Mouse (Mus musculus) adrenal gland, adult 18-20 months (tissue): ENCODE measurements around the gene Nrsn2. TPM values are rescaled to one million over a fixed set of nuclear protein-coding genes. Genes with fewer than 3 reads are reported as not detected.
"Not testable (repeated sequence)": the region's sequence is repeated elsewhere in the genome, so short reads cannot be mapped to it uniquely, and the experiment has no call there.

ENCODE experiments used
- DNase-seq, 2 experiments: peaks; one replicate each; pipeline ENCODE4 v3.0.0; 2021 to 2022; ENCODE audit warnings: low spot score in 2 of 2
- total RNA-seq, 2 experiments: library from RNA; stranded (reverse); gene quantifications; 1 replicate in 1 of 2; 2 replicates in 1 of 2; pipeline ENCODE4 v1.2.3; 2021

Nrsn2 gene
- total RNA-seq, 2 experiments from 2014 or later: 5.8 to 6.7 TPM

DNA sequence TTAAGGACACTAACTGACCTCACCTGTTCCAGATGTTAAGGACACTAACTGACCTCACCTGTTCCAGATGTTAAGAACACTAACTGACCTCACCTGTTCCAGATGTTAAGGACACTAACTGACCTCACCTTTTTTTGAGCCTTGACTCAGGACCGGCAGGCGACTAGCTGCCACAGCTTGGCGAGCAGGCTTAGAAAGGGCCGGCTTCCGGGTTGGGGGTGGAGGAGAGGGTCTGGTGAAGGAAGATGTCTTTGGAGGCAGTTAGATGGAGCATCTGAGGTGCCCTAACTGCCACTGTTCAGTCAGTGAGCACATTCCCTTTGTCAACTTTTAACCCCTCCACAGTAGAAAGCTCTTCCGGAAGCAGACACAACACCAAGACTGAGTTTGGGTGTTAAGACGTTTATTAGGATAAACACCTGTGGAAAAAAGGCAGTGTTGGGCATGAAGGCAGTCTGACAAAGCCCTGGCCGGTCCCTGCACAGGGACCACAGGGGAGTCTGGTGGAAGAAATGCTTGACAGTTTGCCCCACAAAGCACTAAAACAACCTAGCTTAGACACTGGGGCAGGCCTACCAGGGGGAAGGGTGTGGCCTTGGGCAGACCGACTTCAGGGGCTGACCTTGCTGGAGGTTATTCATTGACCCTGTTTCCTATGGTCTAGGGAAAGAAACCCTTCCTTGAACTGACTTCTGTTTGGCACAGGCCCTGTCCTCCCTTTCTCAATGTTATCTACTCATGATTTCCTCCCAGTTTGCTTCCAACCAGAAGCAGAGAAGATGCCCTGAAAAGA lies 17.0 kb upstream of the Nrsn2 start:
- DNase-seq: no peak

GRCm38 (mm10) chr2:152392786-152393185 lies 16.3 kb upstream of the Nrsn2 start:
- no peak for DNase-seq

- DNase-seq: no peak
These were observed 7.8 kb upstream of the Nrsn2 start for GRCm38 (mm10) chr2:152384191-152384590.

- DNase-seq: no peak
These were observed 640 bp downstream of the Nrsn2 start for GRCm38 (mm10) chr2:152375652-152376344.

DNA sequence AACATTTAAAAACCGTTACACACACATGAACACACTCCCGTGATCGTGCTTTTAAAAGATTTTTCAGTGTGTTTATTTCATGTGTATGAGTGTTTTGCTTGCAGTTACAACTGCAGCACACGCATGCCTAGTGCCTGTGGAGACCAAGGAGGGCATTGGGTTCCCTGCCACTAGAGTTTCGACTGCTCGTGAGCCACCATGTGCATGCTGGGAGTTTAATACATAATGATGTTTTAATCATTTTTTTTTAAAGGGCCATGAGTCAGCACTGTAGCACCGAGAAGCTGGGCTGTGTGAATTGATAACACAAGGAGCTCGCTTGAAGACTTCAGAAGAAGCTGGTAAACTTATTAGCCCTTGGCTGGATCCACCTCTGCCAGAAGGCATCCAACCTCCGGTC lies 2.9 kb downstream of the Nrsn2 start:
- DNase-seq: no peak

DNA sequence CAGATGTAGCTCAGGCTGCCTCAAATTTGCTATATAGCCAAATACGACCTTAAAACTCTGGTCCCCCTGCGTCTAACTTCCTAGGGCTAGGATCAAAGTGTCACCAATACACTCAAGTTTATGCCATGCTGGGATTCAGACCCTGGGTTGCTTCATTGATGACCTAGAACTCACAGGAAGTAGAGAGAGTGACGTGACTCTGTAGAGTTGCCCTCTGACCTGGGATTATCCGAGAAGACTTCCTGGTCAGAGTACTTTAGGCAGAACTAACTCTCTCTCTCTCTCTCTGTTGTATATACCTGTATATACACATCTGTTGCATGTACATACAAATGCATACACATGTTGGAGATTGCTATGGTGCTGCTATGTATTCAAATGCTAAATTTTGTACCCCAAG lies 3.8 kb downstream of the Nrsn2 start:
- no peak for DNase-seq

- no peak for DNase-seq
These were observed 4.3 kb downstream of the Nrsn2 start for GRCm38 (mm10) chr2:152372104-152372503.

DNA sequence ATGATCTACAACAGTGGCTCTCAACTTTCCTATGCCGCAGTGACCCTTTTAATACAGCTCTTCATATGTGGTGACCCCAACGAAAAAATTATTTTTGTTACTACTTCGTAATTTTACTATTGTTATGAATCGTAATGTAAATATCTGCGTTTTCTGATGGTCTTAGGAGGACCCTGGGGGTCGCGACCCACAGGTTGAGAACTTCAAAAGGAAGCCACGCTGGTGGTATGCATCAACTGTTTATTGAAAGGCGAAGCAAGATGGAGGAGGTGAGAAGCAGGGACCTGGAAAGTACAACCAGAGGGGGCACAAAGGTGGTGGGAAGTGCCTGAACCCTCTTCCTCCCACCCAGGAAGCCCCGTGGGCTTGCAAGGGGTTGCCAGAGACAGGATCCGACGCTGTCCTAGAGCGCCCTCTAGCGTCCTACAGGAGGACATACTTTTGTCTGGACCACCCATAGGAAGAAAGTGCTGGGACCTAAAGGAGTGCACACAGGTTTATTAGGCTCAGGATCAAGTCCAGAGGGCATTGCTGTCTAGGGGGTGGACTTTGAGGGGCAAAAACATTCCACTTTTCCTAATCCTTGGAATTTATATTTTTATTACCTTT lies 7.8 kb downstream of the Nrsn2 start:
- DNase-seq: peak; percentile 51 to 58

DNA sequence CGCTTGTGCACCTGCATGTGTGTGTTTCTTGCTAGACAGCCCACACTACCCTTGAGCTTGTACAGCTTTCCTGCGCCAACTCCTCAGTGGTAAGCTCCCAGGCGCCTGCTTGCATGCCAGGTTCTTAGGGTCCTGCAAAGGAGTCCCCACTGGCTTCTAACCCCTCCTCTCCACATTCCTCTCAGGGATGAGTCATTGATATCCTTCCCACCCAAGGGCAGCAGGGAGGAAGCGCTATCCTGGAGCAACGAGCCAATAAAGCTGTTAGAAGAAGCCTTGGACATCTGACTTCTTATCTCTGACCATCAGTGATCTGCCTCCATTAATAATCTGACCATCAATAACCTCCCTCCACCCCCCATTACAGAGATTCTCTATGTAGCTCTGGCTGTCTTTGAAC lies 8.5 kb downstream of the Nrsn2 start:
- DNase-seq: no peak

DNA sequence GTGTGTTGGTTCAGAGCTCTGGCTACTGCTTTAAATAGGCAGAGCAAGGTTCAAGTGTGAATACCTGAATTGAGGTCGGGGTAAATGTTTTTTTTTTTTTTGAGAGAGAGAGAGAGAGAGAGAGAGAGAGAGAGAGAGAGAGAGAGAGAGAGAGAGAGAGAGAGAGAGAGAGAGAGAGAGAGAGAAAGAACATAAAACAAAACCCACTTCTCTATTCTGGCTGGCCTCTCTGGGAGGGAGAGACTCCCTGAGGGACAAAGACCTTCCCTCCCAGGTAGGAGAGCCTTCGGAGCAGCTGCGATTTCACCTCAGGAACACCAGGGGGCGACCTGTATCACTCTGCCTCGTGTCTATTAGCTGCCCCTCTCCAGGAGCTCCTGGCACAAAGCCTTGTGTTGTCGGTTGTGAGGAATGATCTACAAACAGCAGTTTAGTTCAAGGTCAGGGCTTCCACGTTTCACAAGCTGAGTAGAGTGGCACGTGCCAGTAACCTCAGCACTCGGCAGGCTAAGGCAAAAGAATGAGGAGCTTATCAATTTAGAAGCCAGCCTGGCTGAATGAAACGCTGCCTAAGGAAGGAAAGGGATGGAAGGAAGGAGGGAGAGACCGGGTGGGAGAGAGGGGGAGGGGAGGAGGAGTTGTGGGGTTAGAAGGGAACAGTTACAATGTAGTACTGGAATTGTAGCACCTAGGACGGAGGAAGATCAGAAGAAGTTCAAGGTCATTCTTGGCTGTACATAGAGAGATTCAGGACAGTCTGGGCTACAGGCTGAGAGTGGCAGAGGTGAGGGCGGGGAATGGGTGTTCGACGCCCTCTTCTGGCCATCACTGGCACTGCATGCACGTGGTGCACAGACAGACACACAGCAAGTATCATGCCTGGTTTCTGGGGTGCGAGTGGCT lies 12.9 kb downstream of the Nrsn2 start:
- peak; percentile 61 to 79 for DNase-seq

GRCm38 (mm10) chr2:152361193-152361592 lies 15.2 kb downstream of the Nrsn2 start:
- no peak for DNase-seq

GRCm38 (mm10) chr2:152360271-152360775 lies 16.1 kb downstream of the Nrsn2 start:
- DNase-seq: peak; percentile 29 to 58

- DNase-seq: no peak
These were observed 16.8 kb downstream of the Nrsn2 start for GRCm38 (mm10) chr2:152359616-152360015.

DNA sequence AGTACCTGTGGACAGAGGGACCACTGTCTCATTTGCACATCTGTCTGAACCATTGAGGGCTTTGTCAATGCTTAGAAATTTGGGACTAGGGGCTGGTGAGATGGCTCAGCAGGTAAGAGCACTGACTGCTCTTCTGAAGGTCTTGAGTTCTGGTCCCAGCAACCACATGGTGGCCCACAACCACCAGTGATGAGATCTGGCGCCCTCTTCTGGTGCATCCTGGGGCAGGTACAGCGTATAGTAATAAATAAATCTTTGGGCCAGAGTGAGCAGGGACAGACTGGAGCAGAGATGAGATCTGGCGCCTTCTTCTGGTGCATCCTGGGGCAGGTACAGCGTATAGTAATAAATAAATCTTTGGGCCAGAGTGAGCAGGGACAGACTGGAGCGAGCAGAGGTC lies 17.5 kb downstream of the Nrsn2 start:
- not testable (repeated sequence) for DNase-seq

DNA sequence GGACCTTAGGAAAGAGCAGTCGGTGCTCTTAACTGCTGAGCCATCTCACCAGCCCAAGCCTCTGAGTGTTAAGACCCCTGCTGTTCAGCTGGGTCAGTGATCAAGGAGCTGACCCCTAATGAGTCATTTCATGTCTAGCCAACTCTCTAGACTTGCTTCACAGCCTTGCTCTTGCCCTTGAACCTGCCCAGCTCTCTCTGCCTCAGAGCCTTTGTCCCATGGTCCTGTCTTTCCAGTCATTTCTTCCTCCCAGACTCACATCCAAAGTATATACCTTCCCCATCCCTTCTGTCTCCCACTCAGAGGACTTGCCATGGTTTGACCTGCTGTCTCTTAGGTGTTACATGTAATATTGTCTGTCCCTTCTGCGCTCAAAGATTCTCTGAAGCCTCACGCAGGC lies 19.2 kb downstream of the Nrsn2 start:
- no peak for DNase-seq

- DNase-seq: peak in 1 of 2 experiments; percentile 49
These were observed 26.4 kb downstream of the Nrsn2 start for GRCm38 (mm10) chr2:152349842-152350540.

DNA sequence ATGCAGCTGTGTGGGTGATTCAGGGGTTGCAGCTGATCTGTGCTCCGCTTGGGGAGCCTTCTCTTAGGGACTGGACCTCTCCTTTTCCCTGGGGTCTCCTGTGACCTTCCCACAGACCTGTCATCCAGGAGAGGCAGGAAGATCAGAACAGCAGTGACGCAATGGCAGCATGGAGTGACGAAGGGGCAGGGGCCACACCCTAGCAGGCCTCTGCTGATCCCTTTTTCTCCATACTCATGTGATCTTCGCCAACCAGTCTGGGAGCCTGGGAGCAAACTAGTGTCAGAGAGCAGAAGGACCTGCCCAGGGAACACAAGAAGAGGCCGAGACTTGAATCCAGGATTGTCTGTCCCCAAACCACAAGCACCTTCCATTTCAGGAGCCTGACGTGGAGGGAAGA lies 27.2 kb downstream of the Nrsn2 start:
- DNase-seq: no peak

GRCm38 (mm10) chr2:152347722-152348121 lies 28.7 kb downstream of the Nrsn2 start:
- no peak for DNase-seq

- no peak for DNase-seq
These were observed 29.5 kb downstream of the Nrsn2 start for GRCm38 (mm10) chr2:152346776-152347465.

- no peak for DNase-seq
These were observed 31.0 kb downstream of the Nrsn2 start for GRCm38 (mm10) chr2:152345393-152345792.
